Mouse (Mus musculus): ENCODE results near the gene Eif2s2. TPM values are rescaled to one million over a fixed set of nuclear protein-coding genes. Genes with fewer than 3 reads are reported as not detected.
"Not testable (repeated sequence)": the region's sequence is repeated elsewhere in the genome, so short reads cannot be mapped to it uniquely, and the experiment has no call there.

Gene Eif2s2
- polyA plus RNA-seq, 1 experiment from 2014 or later = 113 TPM

GRCm38 (mm10) chr2:154917866-154918641 lies 25.3 kb upstream of the Eif2s2 start:
- H3K27ac ChIP-seq = no peak overlapping the region
- H3K4me2 ChIP-seq = no peak overlapping the region
- no peak overlapping the region for H3K4me3 ChIP-seq (replicated peaks)
- H3K36me3 ChIP-seq (replicated peaks) = no peaks in the 10 kb centered on the region
- H3K9me3 ChIP-seq = no peaks in the 10 kb centered on the region
- WGBS = 88% methylated on average over 13 of the region's 13 CpGs
- no peak for ATAC-seq (ENCODE audit: low FRiP score)
- peaks cover 30% of the 10 kb centered on the region for H3K27me3 ChIP-seq
- no peaks in the 10 kb centered on the region for H3K4me1 ChIP-seq
- H3K9ac ChIP-seq = no peak overlapping the region

- Histone ChIP-seq H3K27ac (no peak overlapping the region), H3K27me3 (peaks cover 27% of the 10 kb centered on the region), H3K4me2 (no peak overlapping the region), H3K9ac (no peak overlapping the region), H3K4me1 (no peaks in the 10 kb centered on the region), H3K9me3 (no peaks in the 10 kb centered on the region), H3K36me3 (replicated peaks) (no peaks in the 10 kb centered on the region), H3K4me3 (replicated peaks) (no peak overlapping the region)
- ATAC-seq (ENCODE audit: low FRiP score) = no peak
- 16% methylated on average over 2 of the region's 2 CpGs for WGBS
Observed at GRCm38 (mm10) chr2:154916547-154916946, 23.8 kb upstream of the Eif2s2 start.

GRCm38 (mm10) chr2:154915922-154916541 lies 23.3 kb upstream of the Eif2s2 start:
- Histone ChIP-seq H3K27ac (no peak overlapping the region), H3K27me3 (peaks cover 22% of the 10 kb centered on the region), H3K36me3 (replicated peaks) (no peaks in the 10 kb centered on the region), H3K4me2 (no peak overlapping the region), H3K4me3 (replicated peaks) (no peak overlapping the region), H3K4me1 (no peaks in the 10 kb centered on the region), H3K9me3 (no peaks in the 10 kb centered on the region), H3K9ac (no peak overlapping the region)
- WGBS = 87% methylated on average over 12 of the region's 12 CpGs
- ATAC-seq (ENCODE audit: low FRiP score) = no peak

- WGBS = 78% methylated on average over 6 of the region's 6 CpGs
- 0 out of 2 replicates have a peak, but pooled peaks cover 7% of the 10 kb centered on the region for H3K27me3 ChIP-seq
- no peak overlapping the region for H3K4me3 ChIP-seq (replicated peaks)
- no peak overlapping the region for H3K9ac ChIP-seq
- no peaks in the 10 kb centered on the region for H3K4me1 ChIP-seq
- ATAC-seq (ENCODE audit: low FRiP score) = no peak
- H3K4me2 ChIP-seq = no peak overlapping the region
- no peaks in the 10 kb centered on the region for H3K9me3 ChIP-seq
- H3K36me3 ChIP-seq (replicated peaks) = no peaks in the 10 kb centered on the region
- H3K27ac ChIP-seq = no peak overlapping the region
Observed at GRCm38 (mm10) chr2:154909789-154910188, 17.1 kb upstream of the Eif2s2 start.

- H3K36me3 ChIP-seq (replicated peaks); H3K9ac ChIP-seq; H3K27ac ChIP-seq; H3K4me3 ChIP-seq (replicated peaks); ATAC-seq (ENCODE audit: low FRiP score); H3K9me3 ChIP-seq; H3K4me2 ChIP-seq; H3K27me3 ChIP-seq; H3K4me1 ChIP-seq: not testable (repeated sequence)
- WGBS = 35% methylated on average over 2 of the region's 2 CpGs
Observed at GRCm38 (mm10) chr2:154908223-154908622, 15.5 kb upstream of the Eif2s2 start.

GRCm38 (mm10) chr2:154905796-154906195 lies 13.1 kb upstream of the Eif2s2 start:
- Histone ChIP-seq H3K4me2 (no peak overlapping the region), H3K27me3 (no peaks in the 10 kb centered on the region), H3K9me3 (no peaks in the 10 kb centered on the region), H3K9ac (no peak overlapping the region), H3K4me1 (no peaks in the 10 kb centered on the region), H3K36me3 (replicated peaks) (no peaks in the 10 kb centered on the region), H3K27ac (no peak overlapping the region), H3K4me3 (replicated peaks) (no peak overlapping the region)
- 49% methylated on average over 2 of the region's 2 CpGs for WGBS
- no peak for ATAC-seq (ENCODE audit: low FRiP score)

- WGBS = 89% methylated on average over 3 of the region's 3 CpGs
- H3K4me2 ChIP-seq = no peak overlapping the region
Observed at GRCm38 (mm10) chr2:154902111-154902510, 9.4 kb upstream of the Eif2s2 start.

GRCm38 (mm10) chr2:154899412-154899811 lies 6.7 kb upstream of the Eif2s2 start:
- 85% methylated on average over 4 of the region's 4 CpGs for WGBS

More at GRCm38 (mm10) chr2:154902111-154902510, 9.4 kb upstream of the Eif2s2 start:
- Histone ChIP-seq H3K27ac (no peak overlapping the region), H3K4me3 (replicated peaks) (no peak overlapping the region), H3K4me1 (no peaks in the 10 kb centered on the region), H3K9ac (no peak overlapping the region), H3K36me3 (replicated peaks) (no peaks in the 10 kb centered on the region), H3K27me3 (no peaks in the 10 kb centered on the region), H3K9me3 (no peaks in the 10 kb centered on the region)
- no peak for ATAC-seq (ENCODE audit: low FRiP score)

GRCm38 (mm10) chr2:154899004-154899403 lies 6.3 kb upstream of the Eif2s2 start:
- ATAC-seq (ENCODE audit: low FRiP score); H3K4me1 ChIP-seq; H3K9ac ChIP-seq; H3K36me3 ChIP-seq (replicated peaks); H3K9me3 ChIP-seq; H3K4me2 ChIP-seq; H3K27ac ChIP-seq; H3K4me3 ChIP-seq (replicated peaks); H3K27me3 ChIP-seq: not testable (repeated sequence)
- 88% methylated on average over 8 of the region's 8 CpGs for WGBS

More at GRCm38 (mm10) chr2:154899412-154899811, 6.7 kb upstream of the Eif2s2 start:
- not testable (repeated sequence) for ATAC-seq (ENCODE audit: low FRiP score); H3K36me3 ChIP-seq (replicated peaks); H3K4me3 ChIP-seq (replicated peaks); H3K27me3 ChIP-seq; H3K27ac ChIP-seq; H3K4me1 ChIP-seq; H3K4me2 ChIP-seq; H3K9ac ChIP-seq; H3K9me3 ChIP-seq

GRCm38 (mm10) chr2:154893548-154893947 lies 813 bp upstream of the Eif2s2 start:
- 64% methylated on average over 4 of the region's 4 CpGs for WGBS
- Histone ChIP-seq H3K9me3 (no peaks in the 10 kb centered on the region), H3K4me2 (no peak overlapping the region), H3K27ac (no peak overlapping the region), H3K36me3 (replicated peaks) (no peaks in the 10 kb centered on the region), H3K4me1 (peaks cover 17% of the 10 kb centered on the region), H3K9ac (no peak overlapping the region), H3K27me3 (no peaks in the 10 kb centered on the region), H3K4me3 (replicated peaks) (no peak overlapping the region)
- no peak for ATAC-seq (ENCODE audit: low FRiP score)

- Histone ChIP-seq H3K4me2 (peak overlapping the region; percentile 79), H3K27ac (no peak overlapping the region), H3K4me1 (peaks cover 17% of the 10 kb centered on the region), H3K36me3 (replicated peaks) (peaks cover under 1% of the 10 kb centered on the region), H3K4me3 (replicated peaks) (peak overlapping the region; percentile 96), H3K9ac (peak overlapping the region; percentile 56), H3K9me3 (no peaks in the 10 kb centered on the region), H3K27me3 (no peaks in the 10 kb centered on the region)
- WGBS = 12% methylated on average over 12 of the region's 12 CpGs
- no peak for ATAC-seq (ENCODE audit: low FRiP score)
Observed at GRCm38 (mm10) chr2:154893045-154893385, 280 bp upstream of the Eif2s2 start.

- 20% methylated on average over 2 of the region's 2 CpGs for WGBS
- H3K27ac ChIP-seq = no peak overlapping the region
Observed at GRCm38 (mm10) chr2:154891585-154891984, 1.1 kb downstream of the Eif2s2 start.

GRCm38 (mm10) chr2:154876621-154877020 lies 16.1 kb downstream of the Eif2s2 start:
- no peak for ATAC-seq (ENCODE audit: low FRiP score)
- no peak overlapping the region for H3K27ac ChIP-seq
- no peaks in the 10 kb centered on the region for H3K4me1 ChIP-seq
- H3K9me3 ChIP-seq = no peaks in the 10 kb centered on the region
- no peak overlapping the region for H3K4me2 ChIP-seq
- no peak overlapping the region for H3K4me3 ChIP-seq (replicated peaks)
- H3K27me3 ChIP-seq = no peaks in the 10 kb centered on the region
- H3K36me3 ChIP-seq (replicated peaks) = peaks cover 60% of the 10 kb centered on the region
- H3K9ac ChIP-seq = no peak overlapping the region
- 98% methylated on average over 2 of the region's 2 CpGs for whole genome bisulfite sequencing

More at GRCm38 (mm10) chr2:154891585-154891984, 1.1 kb downstream of the Eif2s2 start:
- H3K9ac ChIP-seq = peak overlapping the region; percentile 91
- H3K4me3 ChIP-seq (replicated peaks) = peak overlapping the region; percentile 96
- peaks cover 11% of the 10 kb centered on the region for H3K36me3 ChIP-seq (replicated peaks)
- ATAC-seq (ENCODE audit: low FRiP score) = no peak
- H3K9me3 ChIP-seq = no peaks in the 10 kb centered on the region
- H3K4me2 ChIP-seq = peak overlapping the region; percentile 79
- H3K27me3 ChIP-seq = no peaks in the 10 kb centered on the region
- peaks cover 17% of the 10 kb centered on the region for H3K4me1 ChIP-seq
